Mouse (Mus musculus) kidney, adult 2 months (tissue): ENCODE results near the gene Tjp2.

Experiments
- CTCF ChIP-seq: fragments of 200-500 bp; conservative IDR thresholded peaks from 2 replicates; pipeline ENCODE4 v1.5.1; 2011; ENCODE audit warnings: low read depth, mild to moderate bottlenecking, control low read depth, low read length, moderate library complexity, mixed read lengths; ENCODE audit not compliant: insufficient read depth, insufficient read length
- POLR2A ChIP-seq: fragments of 200-500 bp; IDR thresholded peaks from one replicate; pipeline ENCODE4 v1.6.1; 2011; ENCODE audit warnings: low read depth, low read length, control low read depth

GRCm38 (mm10) chr19:24207967-24208366 lies 16.9 kb downstream of the Tjp2 start:
- TF ChIP-seq POLR2A (no peak), CTCF (no peak)
